In the genomic region with DNA sequence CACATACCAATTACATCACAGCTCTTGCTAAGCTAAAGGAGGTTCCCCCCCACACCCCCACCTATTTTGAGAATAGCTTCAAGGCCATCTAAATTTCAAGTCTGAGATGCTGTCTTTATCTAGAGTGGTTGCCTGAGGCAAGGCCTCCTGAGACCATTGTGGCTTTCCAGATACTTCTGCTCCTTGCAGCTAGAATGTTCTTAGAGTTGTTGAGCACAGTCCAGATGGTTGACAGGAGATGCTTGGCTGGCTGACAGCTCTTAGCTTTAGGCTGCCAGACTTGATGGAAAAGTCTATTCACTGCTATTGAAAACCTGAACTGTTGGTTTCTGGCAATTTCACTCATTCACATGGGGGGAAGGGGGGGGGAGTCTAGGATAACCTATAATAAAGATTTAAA, we compare ENCODE assay signal across 11 mouse cellular contexts. TPM values are rescaled to one million over a fixed set of nuclear protein-coding genes. Genes with fewer than 3 reads are reported as not detected.
DNase-seq lines count a peak whose midpoint lies in the region; ATAC-seq lines count a peak whose summit lies in the region.
"Had no signal": no experiment of that assay in that cellular context is flagged by ENCODE, and none has a peak within 500 bp of the region (broad histone marks: within the 10 kb centered on the region; RNA-seq: fewer than 3 reads in every experiment).

No protein-coding gene starts in this region.

- peak; percentile 34 to 54 for DNase-seq in kidney, postnatal 4 days
- DNase-seq in cerebellum, postnatal 36 days = peak; percentile 18 to 20
- peak; percentile 53 for DNase-seq in heart, postnatal 25 days (ENCODE audit: low spot score)
- DNase-seq in lung, postnatal 10 days = peak; percentile 23
- no peak for DNase-seq in spleen, adult 18-20 months
- DNase-seq in adrenal gland, postnatal 36 days = no peak
- DNase-seq: kidney, adult 8-10 months; thymus, postnatal 4 days had no signal

- no peak for ATAC-seq in kidney, embryonic 15.5 days (replicated peaks; ENCODE audit: low FRiP score)

- H3K36me3 ChIP-seq in kidney, embryonic 15.5 days = peaks cover 29% of the 10 kb centered on the region

- H3K27me3 ChIP-seq in kidney, embryonic 15.5 days = no peaks in the 10 kb centered on the region

- no peak overlapping the region for H3K9ac ChIP-seq in kidney, embryonic 15.5 days

- intact Hi-C loops in heart, postnatal 25 days (cut with DNase I) = no loop called here

- H3K4me3 ChIP-seq in kidney, embryonic 15.5 days (replicated peaks) = no peak overlapping the region

- no peaks in the 10 kb centered on the region for H3K4me1 ChIP-seq in kidney, embryonic 15.5 days

- H3K9me3 ChIP-seq in kidney, embryonic 15.5 days (replicated peaks) = no peaks in the 10 kb centered on the region; the same call in 1 of the 2 replicates

- no peak overlapping the region for H3K27ac ChIP-seq in kidney, embryonic 15.5 days

- no peak overlapping the region for H3K4me2 ChIP-seq in kidney, embryonic 15.5 days

RNA-seq across cellular contexts. Expression of gene Gm35549, which starts 2.3 kb away (rescaled TPM):
- polyA plus RNA-seq in kidney, embryonic 15.5 days (2015; fragmentation: Nextera tagmentation; extraction: Ambion mirVana) = 0.39 and 0.44 TPM in 2 replicates
- not detected for total RNA-seq in heart, postnatal 25 days (2021)
- not detected for total RNA-seq in adrenal gland, postnatal 36 days (2021)
- total RNA-seq: megakaryocyte progenitor cell, adult 5-6 weeks had no signal
- polyA plus RNA-seq: cerebellum, adult 2 months had no signal

RNA-seq across cellular contexts. Expression of gene Zfp445, which starts 19.6 kb away (rescaled TPM):
- polyA plus RNA-seq in kidney, embryonic 15.5 days (2015; fragmentation: Nextera tagmentation; extraction: Ambion mirVana) = 70.8 and 71.3 TPM in 2 replicates
- total RNA-seq in heart, postnatal 25 days (2021) = 10 to 100 TPM; 78.6 to 88.5 TPM
- total RNA-seq in adrenal gland, postnatal 36 days (2021) = 100 to 1,000 TPM in 1 of 2 experiments, 10 to 100 TPM in 1; 93.8 to 116 TPM

RNA-seq across cellular contexts. Expression of gene Zkscan7, which starts 39.3 kb away (rescaled TPM):
- 5.0 TPM in 2 replicates for polyA plus RNA-seq in kidney, embryonic 15.5 days (2015; fragmentation: Nextera tagmentation; extraction: Ambion mirVana)
- total RNA-seq in heart, postnatal 25 days (2021) = 1 to 10 TPM; 5.0 to 6.1 TPM
- 1 to 10 TPM; 5.4 to 9.8 TPM for total RNA-seq in adrenal gland, postnatal 36 days (2021)

RNA-seq across cellular contexts. Expression of gene Tcaim, which starts 40.8 kb away (rescaled TPM):
- polyA plus RNA-seq in kidney, embryonic 15.5 days (2015; fragmentation: Nextera tagmentation; extraction: Ambion mirVana) = 5.2 and 6.3 TPM in 2 replicates
- 10 to 100 TPM; 49.6 to 50.8 TPM for total RNA-seq in heart, postnatal 25 days (2021)
- total RNA-seq in adrenal gland, postnatal 36 days (2021) = 10 to 100 TPM; 18.8 to 24.7 TPM

Comparison
In these comparisons a context has a peak if more than half of its experiments do, and no peak if none do; other contexts are left out.
1. DNase-seq: peak in kidney, postnatal 4 days (2 of 2), cerebellum, postnatal 36 days (2 of 2), heart, postnatal 25 days (single experiment) and lung, postnatal 10 days (single experiment); none in spleen, adult 18-20 months (0 of 2) and adrenal gland, postnatal 36 days (0 of 2).